Mouse (Mus musculus) liver, postnatal 0 days (tissue): Measurements from ENCODE around the gene Cacnb1.

ENCODE experiments used
- CTCF ChIP-seq: sonication (generic); IDR thresholded peaks from 2 replicates; pipeline ENCODE4 v1.5.1; 2016; ENCODE audit warnings: antibody characterized with exemption, low read depth
- EP300 ChIP-seq: IDR thresholded peaks from 2 replicates; pipeline ENCODE4 v1.6.1; 2016; ENCODE audit warnings: antibody characterized with exemption, low read depth, mild to moderate bottlenecking

DNA sequence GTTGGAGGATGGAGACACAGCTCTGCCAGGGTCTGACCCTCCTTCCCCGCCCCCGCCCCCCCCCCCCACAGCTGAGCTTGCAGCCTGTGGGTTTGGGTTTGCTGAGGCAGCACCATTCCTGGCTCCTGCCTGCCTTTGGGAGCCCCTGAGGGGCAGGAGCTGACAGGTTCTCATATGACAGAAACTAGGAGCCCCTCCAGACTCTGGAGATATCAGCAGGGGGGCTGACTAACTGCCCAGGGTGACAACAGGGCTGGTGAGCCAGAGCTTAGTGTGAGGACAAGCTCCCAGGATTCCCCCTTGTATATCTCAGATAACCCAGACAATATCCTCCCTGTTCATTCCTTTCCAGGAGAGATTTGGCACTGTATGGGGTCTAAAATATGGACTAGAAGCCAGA lies 28.1 kb upstream of the Cacnb1 start:
- TF ChIP-seq CTCF = no peak
- TF ChIP-seq EP300 = no peak
